Mouse (Mus musculus) thymus, adult 2 months (tissue): ENCODE measurements around the gene Zbtb18. TPM values are rescaled to one million over a fixed set of nuclear protein-coding genes. Genes with fewer than 3 reads are reported as not detected.

ENCODE experiments used
- DNase-seq: peaks from one replicate; pipeline ENCODE4 v3.0.0; 2021
- H3K27ac ChIP-seq: fragments of 200-500 bp; 2 replicates; pipeline ENCODE4 v1.5.1; 2012; ENCODE audit warnings: low read length, control low read depth; ENCODE audit not compliant: control insufficient read depth, insufficient read depth
- H3K27me3 ChIP-seq: fragments of 200-500 bp; 2 replicates; pipeline ENCODE4 v1.6.1; 2012; ENCODE audit warnings: mild to moderate bottlenecking, low read length, moderate library complexity, mixed read lengths; ENCODE audit not compliant: control insufficient read depth, insufficient read depth
- H3K36me3 ChIP-seq: fragments of 200-500 bp; 2 replicates; pipeline ENCODE4 v1.6.1; 2012; ENCODE audit warnings: mild to moderate bottlenecking, low read length, moderate library complexity; ENCODE audit not compliant: control insufficient read depth, insufficient read depth
- H3K4me1 ChIP-seq: fragments of 200-500 bp; replicated peaks from 2 replicates; pipeline ENCODE4 v1.6.1; 2012; ENCODE audit warnings: low read length; ENCODE audit not compliant: control insufficient read depth, insufficient read depth
- H3K4me3 ChIP-seq: fragments of 200-500 bp; 2 replicates; pipeline ENCODE4 v1.5.1; 2012; ENCODE audit warnings: mild to moderate bottlenecking, low read length, control low read depth, moderate library complexity; ENCODE audit not compliant: control insufficient read depth, insufficient read depth
- CTCF ChIP-seq: fragments of 200-500 bp; IDR thresholded peaks from 2 replicates; pipeline ENCODE4 v1.5.1; 2012; ENCODE audit warnings: mild to moderate bottlenecking, control low read depth, low read length, moderate library complexity, borderline replicate concordance; ENCODE audit not compliant: control insufficient read depth, poor library complexity, insufficient read depth; ENCODE audit errors: extremely low read depth
- POLR2A ChIP-seq: fragments of 200-500 bp; IDR thresholded peaks from 2 replicates; pipeline ENCODE4 v1.6.1; 2012; ENCODE audit warnings: mild to moderate bottlenecking, low read length, control low read depth, moderate library complexity; ENCODE audit not compliant: control insufficient read depth, poor library complexity, insufficient read depth; ENCODE audit errors: extremely low read depth
- WGBS: fragments of 180-500 bp; shearing (Covaris S2); methylation state at CpG from one replicate; pipeline ENCODE4 v1.1.7; 2018; 5-methylcytosine and 5-hydroxymethylcytosine counted together
- polyA plus RNA-seq: library from polyadenylated mRNA; depleted of rRNA; stranded (reverse); fragments of >200 nt; gene quantifications from 2 replicates; pipeline ENCODE4 v1.2.3, GENCODE M21; 2012; rRNA removed

Zbtb18 gene
- 46.9 and 50.0 TPM in 2 replicates for polyA plus RNA-seq

DNA sequence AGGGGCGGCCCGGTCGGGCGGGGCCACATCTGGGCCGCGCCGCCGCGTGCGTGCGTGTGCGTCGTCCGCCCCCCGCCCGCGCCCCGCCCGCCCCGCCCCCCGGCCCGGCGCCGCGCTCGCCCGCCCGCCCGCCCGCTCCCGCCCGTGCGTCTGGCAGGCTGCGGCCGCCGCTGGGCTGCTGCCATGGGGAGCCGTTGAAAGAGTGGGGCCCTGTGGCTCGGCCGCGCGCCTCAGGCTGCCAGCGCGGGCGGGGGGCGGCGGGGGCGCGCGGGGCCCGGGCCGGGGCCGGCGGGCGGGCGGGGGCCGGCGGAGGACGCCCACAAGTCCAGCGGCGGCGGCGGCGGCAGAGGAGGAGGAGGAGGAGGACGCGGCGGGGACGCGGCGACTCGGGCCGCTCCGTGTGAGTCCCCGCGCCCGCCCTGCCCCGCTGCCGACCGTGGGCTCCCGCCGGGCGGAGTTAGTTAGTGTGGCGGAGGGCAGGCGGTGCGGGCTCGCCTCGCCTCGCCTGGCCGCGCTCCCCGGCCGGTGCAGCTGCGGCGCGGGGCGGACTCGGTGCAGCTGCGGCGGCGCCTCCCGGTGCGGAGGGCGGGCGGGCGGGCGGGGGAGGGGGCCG is at the start of gene Zbtb18:
Gene Zbtb18, plus strand, starts transcription at position 156 of the 613 bp plus-strand sequence.
- peaks cover 9% of the 10 kb centered on the region for H3K4me1 ChIP-seq
- DNase-seq, result peak; percentile 40
- under 1% methylated on average over 74 of the region's 106 CpGs for WGBS
- H3K27me3 ChIP-seq, result no peaks in the 10 kb centered on the region
- peak within 1 kb of the TSS; percentile 91 for H3K4me3 ChIP-seq
- no peak for TF ChIP-seq CTCF
- TF ChIP-seq POLR2A, result no peak
- H3K27ac ChIP-seq, result peak within 1 kb of the TSS; percentile 97
- peaks cover 2% of the 10 kb centered on the region; the same call in 1 of the 2 replicates for H3K36me3 ChIP-seq

DNA sequence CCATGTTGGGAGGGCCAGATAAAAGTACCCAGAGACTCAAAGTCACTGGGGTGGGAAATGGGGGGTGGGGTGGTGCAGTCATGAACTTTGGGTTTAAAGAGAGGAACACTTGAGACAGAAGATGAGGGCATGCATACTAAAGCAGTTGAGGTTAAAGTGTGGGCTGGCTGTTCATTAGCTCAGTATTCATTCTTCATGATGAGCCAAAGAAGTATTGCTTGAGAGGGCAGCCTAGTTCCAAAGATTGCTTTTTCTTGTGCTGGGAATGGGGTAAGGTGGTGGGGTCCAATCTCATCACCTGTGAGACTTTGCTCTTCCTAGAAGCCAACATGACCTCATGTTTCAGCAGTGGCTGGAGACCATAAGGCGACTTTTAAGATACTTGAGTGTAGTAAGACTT is 44.7 kb upstream of the Zbtb18 start:
- TF ChIP-seq CTCF (no peak), POLR2A (no peak)
- no peak for DNase-seq
- Histone ChIP-seq H3K36me3 (no peaks in the 10 kb centered on the region), H3K4me3 (no peak overlapping the region), H3K4me1 (no peaks in the 10 kb centered on the region), H3K27ac (no peak overlapping the region), H3K27me3 (no peaks in the 10 kb centered on the region)
- WGBS, result 89% methylated on average over 1 of the region's 1 CpGs

GRCm38 (mm10) chr1:177405170-177405569 is 37.0 kb upstream of the Zbtb18 start:
- Histone ChIP-seq H3K4me1 (no peaks in the 10 kb centered on the region), H3K27ac (no peak overlapping the region), H3K4me3 (no peak overlapping the region), H3K36me3 (no peaks in the 10 kb centered on the region), H3K27me3 (no peaks in the 10 kb centered on the region)
- TF ChIP-seq POLR2A (no peak), CTCF (no peak)
- 91% methylated on average over 6 of the region's 6 CpGs for WGBS
- DNase-seq, result no peak

DNA sequence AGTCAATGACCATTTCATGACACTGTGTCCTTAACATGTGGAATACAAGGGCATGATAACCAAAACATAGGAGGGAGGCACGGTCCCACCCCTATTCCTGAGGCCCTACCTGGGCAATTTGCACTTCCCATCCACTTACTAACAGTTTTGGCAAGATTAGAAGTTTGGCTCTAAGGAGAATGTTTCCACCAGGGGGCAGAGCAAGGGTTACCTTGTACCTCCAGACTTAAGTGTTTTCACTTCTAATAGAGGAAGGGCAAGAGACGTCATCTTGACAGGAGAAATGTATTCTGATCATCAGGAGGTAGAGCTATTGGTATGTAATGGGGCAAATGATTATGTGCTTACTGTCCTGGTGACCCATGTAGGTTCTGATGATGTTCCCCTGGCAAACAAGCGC is 33.5 kb upstream of the Zbtb18 start:
- peak; percentile 67 for DNase-seq

DNA sequence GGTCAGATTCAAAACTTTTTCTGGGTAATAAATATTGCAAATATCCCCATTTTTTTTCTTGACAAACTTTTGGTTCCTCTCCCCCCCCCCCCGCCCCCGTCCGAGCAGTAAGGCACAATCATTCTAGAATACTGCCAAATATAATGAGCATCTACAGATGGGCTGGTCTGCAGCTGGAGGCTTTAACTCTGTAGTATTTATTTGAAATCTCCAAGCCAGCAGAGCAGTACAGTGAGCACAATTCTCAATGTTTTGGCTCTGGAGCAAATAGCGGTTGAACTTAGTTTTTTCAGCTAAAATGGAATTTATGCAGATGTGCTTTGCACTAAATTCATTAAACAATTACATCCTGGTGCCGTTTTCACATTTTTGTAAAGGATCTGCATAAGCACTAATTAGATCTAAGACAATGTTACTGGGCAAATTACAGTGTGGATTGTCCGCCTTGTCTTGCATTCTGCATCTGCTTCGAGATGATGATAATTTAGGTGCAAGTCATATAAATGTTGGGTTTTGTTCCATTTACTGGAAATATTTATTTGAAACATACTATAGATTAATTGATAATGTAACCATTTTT is 31.3 kb upstream of the Zbtb18 start:
- H3K27me3 ChIP-seq, result no peaks in the 10 kb centered on the region
- no peak overlapping the region for H3K4me3 ChIP-seq
- no peak for DNase-seq
- 94% methylated on average over 7 of the region's 7 CpGs for WGBS
- no peaks in the 10 kb centered on the region for H3K36me3 ChIP-seq
- no peak overlapping the region for H3K27ac ChIP-seq
- TF ChIP-seq CTCF (no peak), POLR2A (no peak)
- H3K4me1 ChIP-seq, result no peaks in the 10 kb centered on the region

More for the DNA sequence above, 33.5 kb upstream of the Zbtb18 start:
- no peak overlapping the region for H3K4me3 ChIP-seq
- TF ChIP-seq POLR2A (no peak), CTCF (no peak)
- no peaks in the 10 kb centered on the region for H3K27me3 ChIP-seq
- H3K36me3 ChIP-seq, result no peaks in the 10 kb centered on the region
- no peak overlapping the region for H3K27ac ChIP-seq
- 55% methylated on average over 3 of the region's 3 CpGs for WGBS
- no peaks in the 10 kb centered on the region for H3K4me1 ChIP-seq

DNA sequence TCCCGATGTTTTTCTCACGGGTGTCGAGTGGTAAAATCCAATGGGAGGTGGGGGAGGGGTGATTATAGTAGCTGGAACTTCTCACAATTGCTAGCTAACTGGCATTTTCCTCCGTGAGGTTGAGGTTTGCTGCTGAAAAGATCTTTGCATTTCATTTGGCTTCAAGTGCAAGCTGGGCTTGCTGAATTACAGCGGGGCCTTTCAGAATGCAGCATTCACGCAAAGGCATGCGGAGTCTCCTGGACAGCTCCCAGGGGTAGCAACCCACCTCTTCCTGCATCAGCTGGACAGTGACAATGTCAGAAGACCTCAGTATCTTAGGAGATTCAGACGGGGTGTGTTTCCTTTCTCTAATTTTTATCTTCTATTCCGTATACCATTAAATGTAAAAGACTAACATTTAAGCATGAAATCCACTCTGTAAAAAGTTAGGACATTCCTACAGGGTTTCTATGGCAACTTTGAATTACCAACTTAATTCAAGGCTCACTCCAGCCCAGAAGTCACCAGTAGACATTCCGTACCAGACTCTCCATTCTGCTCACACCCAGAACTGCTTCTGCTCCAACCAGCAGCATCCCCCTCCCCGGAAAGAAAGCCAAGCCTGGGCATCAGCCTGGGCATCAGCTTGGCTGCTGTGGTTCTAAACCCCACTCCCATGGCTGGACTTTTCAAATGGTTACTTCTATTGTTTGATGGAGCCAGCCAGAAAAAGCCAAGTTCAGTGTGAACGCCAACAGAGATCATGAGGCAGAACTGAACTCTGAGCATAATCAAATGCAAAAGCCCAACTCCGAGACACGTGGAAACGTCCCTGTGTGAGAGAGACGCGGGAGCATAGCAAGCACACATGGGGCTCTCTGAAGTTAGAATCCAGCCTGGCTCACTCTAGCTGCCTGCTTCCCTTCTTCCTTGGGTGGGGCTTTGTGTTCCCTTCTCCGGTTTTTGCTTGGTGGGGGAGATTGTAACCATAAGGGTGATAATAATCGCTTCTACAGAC is 30.5 kb upstream of the Zbtb18 start:
- no peak for TF ChIP-seq POLR2A
- no peak for TF ChIP-seq CTCF
- H3K4me3 ChIP-seq, result no peak overlapping the region
- DNase-seq, result no peak
- no peak overlapping the region for H3K27ac ChIP-seq
- H3K36me3 ChIP-seq, result no peaks in the 10 kb centered on the region
- H3K27me3 ChIP-seq, result no peaks in the 10 kb centered on the region
- WGBS, result 86% methylated on average over 19 of the region's 19 CpGs
- H3K4me1 ChIP-seq, result no peaks in the 10 kb centered on the region
